Mouse (Mus musculus) brain, embryonic 14.5 days (tissue): ENCODE results near the gene Usp30.

ENCODE experiments used
- CTCF ChIP-seq: fragments of 200-500 bp; IDR thresholded peaks from 2 replicates; pipeline ENCODE4 v1.5.1; 2012; ENCODE audit warnings: inconsistent platforms, mild to moderate bottlenecking, moderate library complexity, borderline replicate concordance; ENCODE audit not compliant: insufficient read depth, insufficient read length; ENCODE audit errors: extremely low read depth
- POLR2A ChIP-seq: fragments of 200-500 bp; IDR thresholded peaks from 2 replicates; pipeline ENCODE4 v1.6.1; 2012; ENCODE audit warnings: mild to moderate bottlenecking, inconsistent platforms, borderline replicate concordance; ENCODE audit not compliant: poor library complexity, insufficient read depth, insufficient read length, severe bottlenecking; ENCODE audit errors: extremely low read depth

- TF ChIP-seq CTCF: no peak
- no peak for TF ChIP-seq POLR2A
Observed at GRCm38 (mm10) chr5:114132841-114133240, 67.6 kb downstream of the Usp30 start.
